Mouse (Mus musculus) G1E (cell line): ENCODE data around the gene Flywch2.

Experiments used
- CTCF ChIP-seq: IDR thresholded peaks from 2 replicates; pipeline ENCODE4 v1.5.1; 2012; ENCODE audit warnings: low read depth, low read length, inconsistent platforms, mixed read lengths
- GATA1 ChIP-seq: IDR thresholded peaks from 2 replicates; pipeline ENCODE4 v1.6.1; 2012; ENCODE audit warnings: borderline replicate concordance, low read length, inconsistent platforms, mixed read lengths
- POLR2AphosphoS5 ChIP-seq: IDR thresholded peaks from 2 replicates; pipeline ENCODE4 v1.6.1; 2012; ENCODE audit warnings: low read depth, low read length, inconsistent platforms; ENCODE audit not compliant: insufficient replicate concordance
- TAL1 ChIP-seq: conservative IDR thresholded peaks from 2 replicates; pipeline ENCODE4 v1.6.1; 2012; ENCODE audit warnings: low read depth, low read length, inconsistent platforms, mixed read lengths

- no peak for TF ChIP-seq CTCF
- TF ChIP-seq TAL1: no peak
- no peak for TF ChIP-seq POLR2AphosphoS5
- no peak for TF ChIP-seq GATA1
These were observed 640 bp upstream of the Flywch2 start for GRCm38 (mm10) chr17:23786510-23786931.
